Mouse (Mus musculus): ENCODE data around the gene Shisa3.

Gene Shisa3

DNA sequence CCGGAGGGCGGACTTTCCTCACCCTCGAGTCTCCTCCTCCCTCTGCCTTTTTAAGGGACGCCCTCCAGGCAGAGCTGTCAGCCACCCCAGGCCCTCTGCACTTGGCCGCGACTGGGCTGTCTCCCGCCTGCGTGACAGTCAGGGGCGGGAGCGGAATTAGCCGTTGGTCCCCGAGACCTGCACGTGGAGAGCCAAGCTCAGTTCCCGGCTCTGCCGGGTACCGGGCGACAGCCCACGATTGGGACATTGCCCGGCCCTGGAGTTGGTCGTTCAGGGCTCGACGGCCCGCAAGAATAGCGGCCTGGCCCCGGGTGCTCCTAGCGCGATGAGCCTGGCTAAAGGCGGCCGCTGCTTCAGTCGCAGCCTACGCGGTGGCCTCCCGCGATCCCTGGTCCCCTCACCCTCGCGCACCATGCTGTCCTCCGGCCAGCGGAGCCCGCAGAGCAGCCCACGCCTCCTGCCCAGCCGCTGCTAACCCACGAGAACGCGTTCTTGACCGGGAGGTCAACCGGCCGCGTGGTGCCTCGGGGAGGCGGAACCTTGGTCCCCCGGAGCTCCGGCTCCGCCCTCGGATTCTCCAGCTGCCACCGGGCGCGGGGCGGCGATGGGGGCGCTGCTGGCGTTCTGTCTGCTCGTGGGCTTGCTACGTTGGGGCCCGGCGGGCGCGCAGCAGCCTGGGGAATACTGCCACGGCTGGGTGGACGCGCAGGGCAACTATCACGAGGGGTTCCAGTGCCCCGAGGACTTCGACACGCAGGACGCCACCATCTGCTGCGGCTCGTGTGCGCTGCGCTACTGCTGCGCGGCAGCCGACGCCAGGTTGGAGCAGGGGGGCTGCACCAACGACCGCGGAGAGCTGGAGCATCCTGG is at the start of gene Shisa3:
Gene Shisa3, plus strand, starts transcription at position 79 of the 870 bp plus-strand sequence.
- DNase-seq (ENCODE audit: low spot score in 2 of 2) = no peak

DNA sequence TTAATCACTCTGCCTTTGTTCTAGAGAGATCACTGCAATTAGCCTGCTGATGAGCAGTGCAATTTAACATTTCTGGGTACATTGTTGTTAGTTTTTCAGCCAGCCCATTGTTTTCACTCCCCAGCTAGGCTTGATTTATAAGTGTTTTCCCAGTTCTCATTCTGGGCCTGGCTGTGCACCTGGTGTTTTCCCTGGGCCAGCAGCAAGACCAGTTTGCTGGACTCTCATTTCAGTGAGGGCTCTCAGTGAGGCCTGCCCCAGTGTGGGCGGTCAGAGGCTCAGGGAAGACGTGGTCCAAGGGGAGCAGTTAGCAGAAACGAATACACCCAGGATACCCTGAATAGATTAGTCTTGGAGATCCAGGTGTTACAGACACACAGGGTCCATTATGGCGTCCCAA is 49.0 kb upstream of the Shisa3 start:
- DNase-seq (ENCODE audit: low spot score in 2 of 2) = no peak

DNA sequence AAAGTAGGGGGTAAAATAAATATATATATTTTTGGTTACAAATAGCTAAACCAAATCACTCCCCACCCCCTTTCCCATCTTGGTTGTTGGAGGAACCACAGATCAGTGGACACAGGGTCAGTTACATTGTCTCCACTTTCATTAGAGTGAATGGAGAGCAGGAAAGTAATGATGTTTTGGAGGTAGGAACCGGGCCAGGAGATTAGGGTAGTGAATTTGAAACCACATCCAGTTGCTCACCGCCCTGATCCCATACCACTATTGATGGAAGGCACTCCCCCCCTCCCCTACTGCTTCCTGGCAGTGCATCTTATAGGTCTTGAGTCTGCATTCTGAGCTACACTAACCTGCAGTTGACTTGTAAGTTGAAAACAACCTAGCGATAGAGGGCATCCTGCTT is 48.6 kb upstream of the Shisa3 start:
- DNase-seq (ENCODE audit: low spot score in 2 of 2) = no peak

DNA sequence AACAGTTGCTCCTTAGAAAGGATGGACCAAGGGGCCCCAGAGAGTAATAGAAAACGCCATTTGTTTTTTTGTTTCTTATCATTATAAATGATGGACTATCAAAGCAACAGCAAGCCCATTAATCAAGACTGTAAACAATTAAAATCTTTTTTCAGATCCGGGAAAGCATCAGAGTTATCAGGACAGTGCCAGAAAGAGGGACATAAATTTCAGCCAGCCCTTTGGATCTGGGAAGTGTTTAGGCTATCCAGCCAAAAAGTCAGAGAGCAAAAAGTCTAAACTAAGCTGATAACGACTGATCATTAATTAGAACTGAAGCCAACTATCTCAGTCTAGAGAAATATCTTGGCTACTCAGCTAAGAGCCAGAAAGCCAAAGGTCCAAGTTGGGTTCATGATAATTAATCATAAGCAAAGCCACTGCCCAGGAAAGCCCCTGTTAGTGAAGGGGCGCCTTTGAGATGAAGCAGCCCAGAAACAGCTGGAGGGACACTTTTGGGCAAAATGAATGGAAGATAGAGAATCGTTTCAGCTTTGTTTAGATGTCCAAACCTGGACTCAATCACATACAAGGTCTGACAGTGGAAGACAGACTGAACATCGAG is 35.0 kb upstream of the Shisa3 start:
- no peak for DNase-seq (ENCODE audit: low spot score in 2 of 2)

DNA sequence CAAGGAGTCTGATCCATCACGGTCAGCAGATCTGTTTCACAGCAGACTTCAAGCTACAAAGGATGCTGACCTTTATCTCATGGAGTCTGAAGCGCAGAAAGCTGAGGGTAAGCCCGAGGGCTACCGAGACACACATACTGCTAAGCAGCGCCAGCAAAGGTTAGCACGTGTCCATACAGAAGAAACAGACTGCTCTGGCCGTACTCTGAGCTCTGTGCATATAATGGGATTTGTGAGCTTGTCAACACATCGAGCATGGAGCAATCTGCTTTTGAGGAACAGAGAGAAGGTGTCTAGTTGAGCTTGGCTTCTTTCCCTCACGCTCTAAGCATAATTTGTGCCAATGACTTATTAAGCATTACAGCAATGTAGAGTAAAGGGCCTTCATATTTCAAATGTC is 33.6 kb upstream of the Shisa3 start:
- DNase-seq (ENCODE audit: low spot score in 2 of 2) = no peak

DNA sequence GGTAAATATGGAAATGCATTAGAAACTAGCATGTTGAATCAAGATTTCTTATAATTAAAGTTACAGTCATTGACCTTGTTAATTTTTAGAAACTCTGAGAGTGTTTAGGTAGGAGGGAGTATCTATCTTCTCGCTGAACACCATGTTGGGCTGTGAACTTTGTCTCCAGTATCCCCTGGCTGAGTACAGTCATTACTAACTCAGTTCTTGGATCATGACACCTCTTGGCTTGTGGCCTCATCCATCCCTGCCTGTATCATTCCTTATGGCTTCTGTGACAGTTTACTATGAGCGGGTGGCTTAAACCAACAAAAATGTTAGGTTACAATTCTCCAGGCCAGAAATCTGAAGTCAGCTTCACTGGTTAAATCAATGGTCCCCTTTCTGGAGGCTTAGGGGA is 32.0 kb upstream of the Shisa3 start:
- no peak for DNase-seq (ENCODE audit: low spot score in 2 of 2)

DNA sequence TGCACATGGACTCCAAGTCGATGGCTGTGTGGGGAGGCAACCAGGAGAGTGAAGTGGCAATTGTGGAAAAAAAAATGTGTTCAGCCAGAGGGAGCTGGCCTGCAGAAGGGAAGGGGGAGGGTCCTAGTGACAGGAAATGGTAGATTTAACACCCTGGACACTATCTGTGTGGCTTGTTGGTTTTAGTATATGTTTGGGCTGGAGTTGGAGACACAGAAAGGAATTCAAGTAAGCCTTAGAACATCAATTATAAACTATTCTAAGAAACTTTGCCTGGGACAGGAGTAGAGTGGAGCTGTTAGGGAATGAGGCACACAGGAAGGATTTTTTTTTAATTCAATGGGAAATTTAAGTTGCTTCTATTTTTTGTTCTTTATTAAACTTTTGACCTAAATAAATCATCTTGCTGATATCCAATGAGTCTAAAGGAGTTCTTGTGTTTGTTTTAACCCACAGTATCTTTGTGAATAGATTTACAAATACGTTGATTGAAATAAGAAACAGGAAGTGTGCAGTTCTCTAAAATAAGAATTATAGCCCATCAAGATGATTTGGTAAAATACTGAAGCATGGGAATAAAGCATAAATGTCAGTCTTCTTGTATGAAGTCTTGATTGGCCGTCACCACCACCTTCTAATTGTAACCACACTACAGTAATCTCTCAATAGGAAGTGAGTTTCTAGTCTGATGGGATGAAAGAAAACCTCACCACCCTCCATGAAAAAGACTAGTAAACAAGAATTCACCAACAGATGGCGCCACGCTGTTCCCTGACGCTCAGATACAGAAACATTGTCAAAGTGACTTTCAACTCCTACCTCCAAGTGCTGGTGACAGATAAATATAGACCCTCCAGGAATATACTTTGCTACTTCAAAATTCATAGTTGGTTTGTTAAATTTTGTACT is 27.7 kb upstream of the Shisa3 start:
- peak; percentile 6 to 8 for DNase-seq (ENCODE audit: low spot score in 2 of 2)

DNA sequence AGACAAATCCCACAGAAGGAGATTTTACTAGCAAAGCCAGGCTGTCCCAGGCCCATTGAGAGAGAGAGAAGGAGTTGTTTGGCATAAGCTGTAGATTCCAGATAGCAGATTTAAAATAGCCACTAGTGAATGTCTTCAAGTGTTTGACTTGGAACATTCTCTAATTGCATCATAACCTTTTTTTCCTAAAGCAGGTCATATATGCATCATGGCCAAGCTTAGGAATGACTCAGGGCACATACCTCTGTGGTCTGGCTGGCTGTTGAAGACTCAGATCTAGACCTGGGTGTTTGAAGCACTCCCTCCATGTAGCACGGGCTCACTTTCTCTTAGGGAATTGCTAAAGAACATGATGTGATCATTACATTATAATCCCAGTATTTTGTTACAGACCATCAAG is 12.6 kb upstream of the Shisa3 start:
- no peak for DNase-seq (ENCODE audit: low spot score in 2 of 2)

DNA sequence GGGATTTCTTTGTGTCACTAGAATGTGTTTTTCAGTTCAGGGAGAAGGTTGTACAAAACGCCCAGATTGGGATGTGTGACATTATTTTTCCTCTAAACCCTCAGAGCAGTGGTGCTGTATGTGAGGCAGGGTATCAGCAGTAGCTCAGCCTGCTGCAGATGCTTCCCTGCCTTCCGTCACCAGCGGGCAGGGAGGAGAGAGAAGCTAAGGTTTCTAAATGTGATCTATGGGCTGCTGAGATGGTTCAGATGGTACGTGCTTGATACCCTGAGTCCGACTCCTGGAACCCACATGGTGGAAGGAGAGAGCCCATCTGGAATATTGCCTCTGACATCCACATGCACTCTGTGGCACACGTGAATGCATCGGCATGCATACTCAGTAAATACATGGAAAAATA is 12.1 kb upstream of the Shisa3 start:
- DNase-seq (ENCODE audit: low spot score in 2 of 2) = no peak

DNA sequence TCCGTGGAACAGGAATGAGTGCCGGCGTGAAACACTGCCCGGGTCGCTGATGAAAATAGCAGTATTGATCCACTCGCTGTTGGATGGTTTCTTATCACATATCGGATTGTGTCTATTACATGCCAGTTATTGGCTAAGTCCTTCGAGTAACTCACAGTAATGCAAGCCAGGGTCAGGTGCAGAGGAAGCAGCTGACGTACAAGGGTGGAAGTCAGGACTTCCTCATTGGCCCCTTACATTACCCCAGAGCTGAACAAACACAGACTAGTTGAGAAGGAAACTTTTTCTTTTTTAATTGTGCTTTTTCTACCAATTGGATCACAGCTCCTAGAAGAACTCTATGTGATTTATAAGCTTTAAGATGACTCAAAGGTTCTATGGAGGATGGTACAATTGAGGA is 7.7 kb upstream of the Shisa3 start:
- DNase-seq (ENCODE audit: low spot score in 2 of 2) = no peak

DNA sequence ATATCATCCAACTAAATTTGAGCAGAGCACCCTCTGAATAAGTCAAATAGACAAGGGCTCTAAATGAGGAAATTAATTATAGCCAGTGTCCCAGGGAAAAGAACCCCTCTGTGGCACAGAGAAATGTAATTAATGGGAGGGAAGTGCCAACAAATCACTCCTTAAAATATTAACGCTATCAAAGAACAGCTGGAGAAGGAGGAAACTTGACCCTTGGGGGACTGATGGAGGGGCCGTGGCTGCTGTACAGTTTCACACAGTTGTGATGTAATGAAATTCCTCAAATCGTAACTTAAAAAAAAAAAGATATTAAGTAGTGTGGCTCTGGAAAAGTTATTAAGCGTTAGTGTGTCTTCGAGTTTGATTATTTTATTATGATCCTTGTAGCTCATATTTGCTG is 1.7 kb upstream of the Shisa3 start:
- no peak for DNase-seq (ENCODE audit: low spot score in 2 of 2)

DNA sequence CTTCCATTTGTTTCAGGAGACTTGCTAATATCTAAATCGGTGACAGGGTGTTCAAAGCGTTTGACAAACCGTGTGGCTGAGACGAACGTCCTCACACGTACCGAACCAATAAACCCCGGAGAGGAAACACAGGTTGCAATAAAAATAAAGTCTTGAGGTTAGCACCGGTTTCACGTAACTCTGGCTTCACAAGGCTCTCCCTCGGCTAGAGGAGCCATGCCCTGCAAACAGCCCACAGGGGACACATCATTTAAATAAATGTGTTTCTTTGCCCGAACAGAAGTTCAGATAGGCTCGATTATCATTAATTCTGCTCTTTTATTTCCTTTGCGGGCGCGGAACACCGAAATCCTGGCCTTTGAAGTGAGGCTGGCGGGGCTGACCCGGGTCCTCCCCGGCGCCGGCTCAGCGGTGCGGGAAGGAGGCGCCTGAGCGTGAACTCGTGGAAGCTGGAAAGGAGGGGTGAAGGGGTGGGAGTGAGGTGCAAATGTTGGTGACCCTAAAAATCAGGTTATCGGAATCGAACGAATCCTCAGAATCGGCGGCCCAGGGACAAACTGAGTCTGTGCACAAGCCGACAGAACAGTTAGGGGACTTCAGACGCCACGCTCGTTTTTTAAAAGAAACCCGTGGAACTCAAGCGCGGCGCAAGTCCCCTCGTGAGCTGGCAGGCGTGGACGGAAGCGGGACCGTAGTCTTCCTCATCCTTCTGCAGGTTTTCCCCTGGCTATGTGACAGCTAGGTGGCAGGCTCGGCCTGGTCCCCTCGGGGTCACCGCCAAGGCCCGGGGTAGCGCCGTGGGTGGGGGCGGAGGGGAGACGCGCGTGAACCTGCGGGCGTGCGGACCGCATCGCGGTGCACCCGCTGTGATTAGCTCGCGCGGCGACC is 522 bp upstream of the Shisa3 start:
- DNase-seq (ENCODE audit: low spot score in 2 of 2) = peak in 1 of 2 experiments; percentile 18

DNA sequence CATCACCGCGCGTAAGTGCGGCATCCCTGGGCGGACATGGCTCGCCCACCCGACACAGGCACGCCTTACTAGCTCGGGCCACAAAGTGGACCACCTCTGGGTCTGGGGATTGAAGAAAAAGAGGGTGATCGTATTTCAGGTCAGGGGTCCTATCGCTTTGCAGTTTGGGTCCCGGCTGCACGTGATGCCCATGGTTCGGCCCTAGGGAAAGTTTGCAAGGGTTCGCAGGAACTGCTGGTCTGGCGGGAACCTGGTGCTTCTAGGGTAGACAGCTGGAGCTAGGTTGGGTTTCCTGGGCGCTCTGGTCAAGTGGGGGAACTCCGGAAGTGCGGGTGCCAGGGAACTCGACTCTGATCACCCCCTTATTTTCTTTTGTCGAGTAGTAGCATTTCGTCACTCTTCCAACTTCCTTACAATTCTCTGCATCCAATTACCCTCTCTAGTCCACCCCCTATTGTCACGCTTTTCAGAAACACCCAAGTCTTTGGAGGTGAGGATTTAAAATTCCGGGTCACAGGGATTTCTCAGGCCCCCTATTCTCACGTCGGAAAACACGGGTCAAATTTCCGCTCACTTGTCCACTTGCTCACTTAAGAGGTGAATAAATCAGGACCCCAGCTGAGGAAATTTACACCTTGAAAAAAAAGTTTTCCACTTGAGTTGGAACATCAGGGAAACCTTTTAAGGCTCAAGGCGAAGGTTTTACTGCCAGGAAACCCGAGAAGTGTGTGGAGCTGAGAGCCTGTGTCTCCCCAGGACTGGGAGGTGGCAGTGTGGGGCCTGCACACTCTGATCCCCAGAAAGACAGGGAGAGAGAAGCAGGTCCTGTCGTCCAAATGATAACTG is 1.2 kb downstream of the Shisa3 start:
- no peak for DNase-seq (ENCODE audit: low spot score in 2 of 2)

DNA sequence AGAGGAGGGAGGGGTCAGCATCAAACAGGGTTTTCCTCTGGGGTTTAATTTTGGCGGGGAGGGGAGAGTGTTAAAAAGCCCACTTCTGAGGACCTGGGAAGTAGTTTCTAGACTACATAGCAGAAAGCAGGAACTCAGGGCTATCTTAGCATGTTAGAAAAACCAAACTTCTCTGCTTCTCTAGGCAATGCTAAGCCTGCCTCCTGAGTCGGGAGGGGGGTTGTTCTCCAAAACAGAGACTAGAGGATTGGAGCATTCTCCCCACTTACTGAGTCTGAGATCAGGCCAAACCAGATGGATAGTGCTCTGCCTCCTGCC is 1.8 kb downstream of the Shisa3 start:
- DNase-seq (ENCODE audit: low spot score in 2 of 2) = no peak

DNA sequence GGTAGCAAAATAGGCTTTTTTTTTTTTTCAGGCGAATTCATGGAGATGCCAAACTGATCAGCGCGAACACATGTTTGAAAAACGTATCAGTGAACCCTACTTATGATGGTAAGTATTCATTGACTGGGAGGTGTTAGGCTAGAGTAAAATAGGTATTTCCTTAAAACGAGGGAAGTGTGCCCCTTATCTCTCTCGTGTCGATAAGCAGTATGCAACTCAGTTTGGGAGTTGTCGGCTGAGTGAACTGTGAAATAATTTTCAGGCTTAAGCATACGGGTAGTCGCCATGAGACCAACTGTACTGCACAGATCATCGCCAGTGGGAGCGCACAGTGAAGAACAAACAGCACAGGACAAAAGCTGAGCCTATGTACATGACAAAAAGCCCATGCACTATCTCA is 13.5 kb downstream of the Shisa3 start:
- no peak for DNase-seq (ENCODE audit: low spot score in 2 of 2)

DNA sequence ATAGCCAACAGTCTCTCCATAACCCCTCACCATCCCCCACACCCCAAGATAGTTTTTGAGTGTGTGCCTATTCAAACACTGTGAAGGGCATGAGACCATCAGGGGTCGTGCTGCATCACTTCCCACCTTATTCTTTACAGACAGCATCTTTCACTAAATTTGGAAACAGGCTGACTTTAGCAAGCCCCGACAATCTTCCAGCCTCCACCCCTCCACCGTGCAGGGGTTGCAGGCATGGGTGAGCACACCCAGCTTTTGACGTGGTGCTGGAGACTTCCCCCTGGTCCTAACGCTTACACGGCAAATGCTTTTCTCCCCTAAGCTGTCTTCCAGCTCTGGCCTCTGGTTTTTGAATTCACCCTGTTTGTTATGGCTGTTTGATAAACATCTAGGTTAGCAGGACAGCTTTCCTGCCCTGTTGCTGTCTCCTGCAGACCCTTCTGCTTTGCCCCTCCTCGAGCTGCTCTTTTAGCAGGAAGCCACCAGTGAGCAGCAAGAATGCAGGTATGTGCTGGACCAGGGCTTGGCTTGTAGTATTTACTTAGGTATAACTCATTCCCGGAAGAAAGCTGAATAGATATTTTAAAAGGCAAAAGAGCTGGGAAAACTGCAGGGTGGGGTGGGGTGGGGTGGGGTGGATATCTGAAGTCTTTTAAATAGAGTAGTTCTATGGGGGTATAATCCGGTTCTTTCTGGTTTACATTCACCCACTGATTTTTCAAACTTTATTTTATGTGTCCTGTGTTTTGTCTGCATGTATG is 20.7 kb downstream of the Shisa3 start:
- no peak for DNase-seq (ENCODE audit: low spot score in 2 of 2)

DNA sequence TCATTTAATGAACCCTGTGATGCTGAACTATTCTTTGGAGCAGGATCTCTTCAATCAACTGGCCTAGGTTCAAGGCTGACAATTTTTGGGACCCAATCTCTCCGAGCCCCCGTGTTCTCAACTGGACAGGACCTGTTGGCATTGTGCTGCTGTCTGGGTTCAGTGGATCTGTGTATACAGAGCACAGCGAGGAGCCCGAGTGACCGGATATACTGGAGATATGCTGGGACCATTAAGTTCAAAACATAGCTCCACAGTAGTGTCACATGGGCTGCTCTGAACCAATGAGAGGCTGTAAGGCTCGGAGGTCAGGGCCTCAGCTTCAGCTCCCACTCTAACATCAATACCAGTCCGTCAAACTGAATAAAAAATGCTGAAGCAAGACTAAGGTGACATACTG is 21.8 kb downstream of the Shisa3 start:
- no peak for DNase-seq (ENCODE audit: low spot score in 2 of 2)

DNA sequence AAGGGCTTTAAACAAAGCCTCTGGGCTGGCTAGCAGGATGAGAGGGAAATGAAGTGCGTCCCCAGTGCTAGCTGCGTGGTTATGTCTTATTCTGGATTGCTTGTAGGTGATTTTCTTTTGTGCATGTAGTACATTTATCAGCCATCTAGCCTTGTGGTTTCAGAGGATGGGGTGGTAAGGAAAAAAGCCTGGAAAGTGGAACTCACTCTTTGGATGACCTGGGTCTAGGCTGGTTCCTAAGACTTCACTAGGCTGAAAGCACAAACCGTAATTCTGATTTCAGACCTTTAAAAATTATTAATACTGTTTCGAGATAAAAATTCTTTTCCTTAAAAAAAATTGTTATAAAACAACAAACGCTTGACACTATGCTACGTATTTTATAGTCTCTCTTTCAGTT is 22.2 kb downstream of the Shisa3 start:
- no peak for DNase-seq (ENCODE audit: low spot score in 2 of 2)

DNA sequence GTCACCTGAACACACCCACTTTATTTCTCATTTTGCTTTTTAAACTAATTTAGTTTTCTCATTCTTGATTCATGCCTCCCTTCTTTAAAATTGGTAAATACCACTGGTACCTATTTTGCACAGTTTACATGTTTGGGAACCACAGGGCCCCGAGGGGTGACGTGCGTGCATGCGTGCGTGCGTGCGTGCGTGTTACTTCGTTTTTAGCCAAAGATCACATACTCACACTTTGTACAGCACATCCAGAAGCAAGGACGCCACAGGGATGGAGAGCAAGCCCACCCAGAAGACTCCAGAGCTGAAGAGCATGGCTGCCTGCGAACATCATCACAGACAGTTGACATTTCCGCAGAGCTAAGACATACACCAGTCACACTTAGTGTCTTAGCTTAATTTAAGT is 23.6 kb downstream of the Shisa3 start:
- DNase-seq (ENCODE audit: low spot score in 2 of 2) = no peak

All from right cerebral cortex, adult 2 months (tissue).